Mouse (Mus musculus) heart, embryonic 11.5 days (tissue): Measurements from ENCODE around the gene Heph. TPM values are rescaled to one million over a fixed set of nuclear protein-coding genes. Genes with fewer than 3 reads are reported as not detected.
"Not testable (repeated sequence)": the region's sequence is repeated elsewhere in the genome, so short reads cannot be mapped to it uniquely, and the experiment has no call there.

ENCODE experiments used
- ATAC-seq: fragments of 200-750 bp; cut with Nextera tagmentation; replicated peaks from 2 replicates; pipeline ENCODE4 v1.8.0; 2017; ENCODE audit warnings: moderate library complexity; ENCODE audit not compliant: insufficient number of reproducible peaks, low FRiP score, low TSS enrichment
- H3K27ac ChIP-seq: fragments of 300-500 bp; sonication (generic); 2 replicates; pipeline ENCODE4 v1.5.1; 2014; ENCODE audit warnings: mild to moderate bottlenecking, low read depth, low read length
- H3K27me3 ChIP-seq: fragments of 300-500 bp; sonication (generic); 2 replicates; pipeline ENCODE4 v1.6.1; 2014; ENCODE audit warnings: mild to moderate bottlenecking, low read length, mixed read lengths; ENCODE audit not compliant: control insufficient read depth, insufficient read depth
- H3K36me3 ChIP-seq: fragments of 300-500 bp; sonication (generic); 2 replicates; pipeline ENCODE4 v1.6.1; 2014; ENCODE audit warnings: mild to moderate bottlenecking, low read length, moderate library complexity, mixed read lengths; ENCODE audit not compliant: control insufficient read depth, insufficient read depth
- H3K4me1 ChIP-seq: fragments of 300-500 bp; sonication (generic); 2 replicates; pipeline ENCODE4 v1.6.1; 2014; ENCODE audit warnings: low read length; ENCODE audit not compliant: control insufficient read depth, insufficient read depth
- H3K4me2 ChIP-seq: fragments of 300-500 bp; sonication (generic); 2 replicates; pipeline ENCODE4 v1.6.1; 2014; ENCODE audit warnings: mild to moderate bottlenecking, moderate library complexity
- H3K4me3 ChIP-seq: fragments of 300-500 bp; sonication (generic); 2 replicates; pipeline ENCODE4 v1.5.1; 2014; ENCODE audit warnings: low read depth, low read length
- H3K9ac ChIP-seq: fragments of 300-500 bp; sonication (generic); 2 replicates; pipeline ENCODE4 v1.6.1; 2014; ENCODE audit warnings: mild to moderate bottlenecking, low read depth, low read length, moderate library complexity
- H3K9me3 ChIP-seq: fragments of 300-500 bp; sonication (generic); replicated peaks from 2 replicates; pipeline ENCODE4 v1.6.1; 2016; ENCODE audit warnings: low read length; ENCODE audit not compliant: control insufficient read depth
- WGBS: fragments of 180-500 bp; shearing (Covaris S2); extraction: QIAGEN DNeasy Blood & Tissue Kit; methylation state at CpG from one replicate; pipeline ENCODE4 v1.1.7; 2014; ENCODE audit not compliant: insufficient replicate concordance; 5-methylcytosine and 5-hydroxymethylcytosine counted together
- polyA plus RNA-seq: library from polyadenylated mRNA; unstranded; fragments of >200 nt; fragmentation: Nextera tagmentation; extraction: Ambion mirVana; gene quantifications from 2 replicates; pipeline ENCODE4 v1.2.1, GENCODE M21; 2014

Gene Heph
- 14.2 and 21.0 TPM in 2 replicates for polyA plus RNA-seq

DNA sequence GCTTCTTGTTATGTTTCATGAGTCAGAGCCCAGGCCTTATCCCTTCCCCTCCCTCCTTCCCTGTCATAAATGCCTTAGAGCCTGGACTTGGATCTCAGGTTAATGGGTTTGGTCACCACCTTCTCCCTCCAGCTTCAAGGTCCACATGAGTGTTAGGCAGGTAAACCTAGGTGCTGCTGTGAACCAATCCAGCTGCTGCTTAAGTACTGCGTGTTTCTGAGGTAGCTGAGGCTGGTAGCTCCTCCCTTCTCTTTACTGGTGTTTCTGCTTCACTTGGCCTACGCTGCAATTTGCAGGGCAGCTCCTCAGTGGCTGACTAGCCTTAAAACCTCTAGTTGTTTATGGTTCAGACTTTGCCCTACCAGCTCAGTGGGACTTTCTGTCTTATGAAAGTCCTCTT is at the start of gene Heph:
Gene Heph, plus strand, starts transcription at position 211 of the 400 bp plus-strand sequence.
- peak within 1 kb of the TSS; percentile 36 for H3K4me3 ChIP-seq
- no peak within 1 kb of the TSS for H3K9ac ChIP-seq
- H3K9me3 ChIP-seq = no peaks in the 10 kb centered on the region
- H3K27ac ChIP-seq = no peak within 1 kb of the TSS
- peak within 1 kb of the TSS; percentile 55 for H3K4me2 ChIP-seq
- H3K27me3 ChIP-seq = no peaks in the 10 kb centered on the region
- H3K36me3 ChIP-seq = no peaks in the 10 kb centered on the region
- no peaks in the 10 kb centered on the region for H3K4me1 ChIP-seq
- 59% methylated on average over 2 of the region's 2 CpGs for WGBS
- ATAC-seq = no peak

GRCm38 (mm10) chrX:96415351-96415750 is 39.8 kb upstream of the Heph start:
- not testable (repeated sequence) for H3K4me3 ChIP-seq, H3K9me3 ChIP-seq, H3K4me1 ChIP-seq, H3K4me2 ChIP-seq, H3K27ac ChIP-seq, H3K36me3 ChIP-seq, ATAC-seq, H3K9ac ChIP-seq, H3K27me3 ChIP-seq
- WGBS = 69% methylated on average over 4 of the region's 4 CpGs

- ATAC-seq = no peak
- Histone ChIP-seq H3K4me1 (no peaks in the 10 kb centered on the region), H3K4me2 (no peak overlapping the region), H3K9me3 (no peaks in the 10 kb centered on the region), H3K4me3 (no peak overlapping the region), H3K9ac (no peak overlapping the region), H3K27me3 (no peaks in the 10 kb centered on the region), H3K36me3 (no peaks in the 10 kb centered on the region), H3K27ac (no peak overlapping the region)
- 73% methylated on average over 1 of the region's 1 CpGs for WGBS
Measured at GRCm38 (mm10) chrX:96416970-96417369, 38.2 kb upstream of the Heph start.

- H3K4me3 ChIP-seq = no peak overlapping the region
- no peaks in the 10 kb centered on the region for H3K9me3 ChIP-seq
- no peaks in the 10 kb centered on the region for H3K36me3 ChIP-seq
- H3K4me1 ChIP-seq = no peaks in the 10 kb centered on the region
- no peak for ATAC-seq
- H3K27ac ChIP-seq = no peak overlapping the region
- no peaks in the 10 kb centered on the region for H3K27me3 ChIP-seq
- no peak overlapping the region for H3K9ac ChIP-seq
- 23% methylated on average over 1 of the region's 1 CpGs for WGBS
- H3K4me2 ChIP-seq = no peak overlapping the region
Measured at GRCm38 (mm10) chrX:96417733-96418132, 37.4 kb upstream of the Heph start.

- no peak overlapping the region for H3K4me2 ChIP-seq
- no peaks in the 10 kb centered on the region for H3K36me3 ChIP-seq
- no peak overlapping the region for H3K9ac ChIP-seq
- no peaks in the 10 kb centered on the region for H3K27me3 ChIP-seq
- no peak overlapping the region for H3K27ac ChIP-seq
- no peak overlapping the region for H3K4me3 ChIP-seq
- H3K4me1 ChIP-seq = no peaks in the 10 kb centered on the region
- no peaks in the 10 kb centered on the region for H3K9me3 ChIP-seq
- no peak for ATAC-seq
Measured at GRCm38 (mm10) chrX:96419383-96419782, 35.8 kb upstream of the Heph start.

GRCm38 (mm10) chrX:96456201-96456963 is 1.2 kb downstream of the Heph start, which contains the start of gene Hsf3:
Gene Hsf3, minus strand, starts transcription at chrX:96456294.
- no peak for ATAC-seq
- Histone ChIP-seq H3K9ac (peak within 1 kb of the TSS; percentile 54; the same call in 1 of the 2 replicates), H3K27ac (no peak within 1 kb of the TSS), H3K36me3 (no peaks in the 10 kb centered on the region), H3K4me2 (peak within 1 kb of the TSS; percentile 55), H3K4me1 (no peaks in the 10 kb centered on the region), H3K9me3 (no peaks in the 10 kb centered on the region), H3K27me3 (no peaks in the 10 kb centered on the region), H3K4me3 (peak within 1 kb of the TSS; percentile 36)
- 20% methylated on average over 9 of the region's 9 CpGs for WGBS

- Histone ChIP-seq H3K9me3 (no peaks in the 10 kb centered on the region), H3K4me3 (no peak overlapping the region), H3K9ac (no peak overlapping the region), H3K4me1 (no peaks in the 10 kb centered on the region), H3K27me3 (no peaks in the 10 kb centered on the region), H3K27ac (no peak overlapping the region), H3K4me2 (no peak overlapping the region), H3K36me3 (no peaks in the 10 kb centered on the region)
- 61% methylated on average over 1 of the region's 1 CpGs for WGBS
- ATAC-seq = no peak
Measured at GRCm38 (mm10) chrX:96501580-96501979, 46.4 kb downstream of the Heph start.
